Mouse (Mus musculus) forebrain, embryonic 10.5 days (tissue): ENCODE results near the gene Ccdc141. TPM values are rescaled to one million over a fixed set of nuclear protein-coding genes. Genes with fewer than 3 reads are reported as not detected.

Experiments
- microRNA-seq: library from miRNA; unstranded; fragments of <30 nt; microRNA quantifications from one replicate; pipeline ENCODE4, GENCODE M21; 2017
- polyA plus RNA-seq: library from polyadenylated mRNA; unstranded; fragments of >200 nt; fragmentation: Nextera tagmentation; extraction: Ambion mirVana; gene quantifications from 2 replicates; pipeline ENCODE4 v1.2.1, GENCODE M21; 2016

Gene Ccdc141
- polyA plus RNA-seq, 1 experiment from 2014 or later: 2.6 TPM

Small RNAs within 50 kb of the gene (microRNA-seq; reads per million reads assigned to microRNA genes)
- gene Gm44360: not detected

Other genes starting within 250 kb of the Ccdc141 start
- gene Ttn, start 188.1 kb downstream of the Ccdc141 start, polyA plus RNA-seq: 0.01 and 0.05 TPM in 2 replicates
- 15.2 and 16.6 TPM in 2 replicates for gene Sestd1, start 110.0 kb upstream of the Ccdc141 start, polyA plus RNA-seq